Mouse (Mus musculus): ENCODE results near the gene Myom3. TPM values are rescaled to one million over a fixed set of nuclear protein-coding genes. Genes with fewer than 3 reads are reported as not detected.

Myom3 gene
- polyA plus RNA-seq, 1 experiment from 2014 or later: 1.1 TPM

- Histone ChIP-seq H3K27me3 (replicated peaks) (no peaks in the 10 kb centered on the region), H3K4me3 (no peak overlapping the region), H3K27ac (no peak overlapping the region), H3K9ac (no peak overlapping the region), H3K9me3 (no peaks in the 10 kb centered on the region), H3K36me3 (no peaks in the 10 kb centered on the region), H3K4me2 (replicated peaks) (peak overlapping the region; percentile 53), H3K4me1 (peaks cover 7% of the 10 kb centered on the region)
- ATAC-seq (ENCODE audit: low FRiP score, low read depth): 0 out of 2 replicates have a peak, but pooled peaks have one; percentile 53
- WGBS: 9% methylated on average over 19 of the region's 19 CpGs
These were observed 2.9 kb downstream of the Myom3 start for GRCm38 (mm10) chr4:135762251-135762906.

- Histone ChIP-seq H3K36me3 (no peaks in the 10 kb centered on the region), H3K9me3 (no peaks in the 10 kb centered on the region), H3K27me3 (replicated peaks) (no peaks in the 10 kb centered on the region), H3K9ac (no peak overlapping the region), H3K4me1 (peaks cover 4% of the 10 kb centered on the region), H3K4me2 (replicated peaks) (no peak overlapping the region), H3K27ac (no peak overlapping the region), H3K4me3 (no peak overlapping the region)
- ATAC-seq (ENCODE audit: low FRiP score, low read depth): no peak
- 88% methylated on average over 13 of the region's 13 CpGs for WGBS
These were observed 5.2 kb downstream of the Myom3 start for GRCm38 (mm10) chr4:135764700-135765099.

- 75% methylated on average over 8 of the region's 8 CpGs for WGBS
These were observed 6.2 kb downstream of the Myom3 start for GRCm38 (mm10) chr4:135765707-135766106.

GRCm38 (mm10) chr4:135766976-135767375 is 7.5 kb downstream of the Myom3 start:
- ATAC-seq (ENCODE audit: low FRiP score, low read depth): no peak
- Histone ChIP-seq H3K27ac (no peak overlapping the region), H3K4me2 (replicated peaks) (no peak overlapping the region), H3K4me3 (no peak overlapping the region), H3K4me1 (peaks cover 4% of the 10 kb centered on the region), H3K9ac (no peak overlapping the region), H3K27me3 (replicated peaks) (no peaks in the 10 kb centered on the region), H3K36me3 (no peaks in the 10 kb centered on the region), H3K9me3 (no peaks in the 10 kb centered on the region)
- 78% methylated on average over 3 of the region's 3 CpGs for WGBS

More at GRCm38 (mm10) chr4:135765707-135766106, 6.2 kb downstream of the Myom3 start:
- Histone ChIP-seq H3K9me3 (no peaks in the 10 kb centered on the region), H3K36me3 (no peaks in the 10 kb centered on the region), H3K4me3 (no peak overlapping the region), H3K4me2 (replicated peaks) (no peak overlapping the region), H3K27ac (no peak overlapping the region), H3K27me3 (replicated peaks) (no peaks in the 10 kb centered on the region), H3K9ac (no peak overlapping the region), H3K4me1 (peaks cover 4% of the 10 kb centered on the region)
- ATAC-seq (ENCODE audit: low FRiP score, low read depth): no peak

- ATAC-seq (ENCODE audit: low FRiP score, low read depth): no peak
- H3K4me1 ChIP-seq: no peaks in the 10 kb centered on the region
- no peaks in the 10 kb centered on the region for H3K27me3 ChIP-seq (replicated peaks)
- H3K4me2 ChIP-seq (replicated peaks): no peak overlapping the region
- no peak overlapping the region for H3K27ac ChIP-seq
- no peak overlapping the region for H3K9ac ChIP-seq
- no peak overlapping the region for H3K4me3 ChIP-seq
- no peaks in the 10 kb centered on the region for H3K9me3 ChIP-seq
- H3K36me3 ChIP-seq: no peaks in the 10 kb centered on the region
- 59% methylated on average over 14 of the region's 14 CpGs for WGBS
These were observed 9.3 kb downstream of the Myom3 start for GRCm38 (mm10) chr4:135768572-135769526.

- Histone ChIP-seq H3K9ac (no peak overlapping the region), H3K27me3 (replicated peaks) (no peaks in the 10 kb centered on the region), H3K4me2 (replicated peaks) (no peak overlapping the region), H3K4me3 (no peak overlapping the region), H3K9me3 (no peaks in the 10 kb centered on the region), H3K36me3 (no peaks in the 10 kb centered on the region), H3K27ac (no peak overlapping the region), H3K4me1 (no peaks in the 10 kb centered on the region)
- ATAC-seq (ENCODE audit: low FRiP score, low read depth): no peak
- 87% methylated on average over 18 of the region's 18 CpGs for WGBS
These were observed 11.2 kb downstream of the Myom3 start for GRCm38 (mm10) chr4:135770611-135771305.

GRCm38 (mm10) chr4:135771592-135771991 is 12.1 kb downstream of the Myom3 start:
- Histone ChIP-seq H3K4me2 (replicated peaks) (no peak overlapping the region), H3K9me3 (no peaks in the 10 kb centered on the region), H3K9ac (no peak overlapping the region), H3K36me3 (no peaks in the 10 kb centered on the region), H3K4me3 (no peak overlapping the region), H3K4me1 (no peaks in the 10 kb centered on the region), H3K27ac (no peak overlapping the region), H3K27me3 (replicated peaks) (no peaks in the 10 kb centered on the region)
- WGBS: 81% methylated on average over 6 of the region's 6 CpGs
- no peak for ATAC-seq (ENCODE audit: low FRiP score, low read depth)

GRCm38 (mm10) chr4:135772671-135773070 is 13.2 kb downstream of the Myom3 start:
- no peaks in the 10 kb centered on the region for H3K9me3 ChIP-seq
- ATAC-seq (ENCODE audit: low FRiP score, low read depth): no peak
- no peak overlapping the region for H3K4me3 ChIP-seq
- no peak overlapping the region for H3K4me2 ChIP-seq (replicated peaks)
- no peaks in the 10 kb centered on the region for H3K27me3 ChIP-seq (replicated peaks)
- H3K27ac ChIP-seq: no peak overlapping the region
- 72% methylated on average over 4 of the region's 4 CpGs for WGBS
- no peaks in the 10 kb centered on the region for H3K4me1 ChIP-seq
- H3K9ac ChIP-seq: no peak overlapping the region
- H3K36me3 ChIP-seq: no peaks in the 10 kb centered on the region

- Histone ChIP-seq H3K9ac (no peak overlapping the region), H3K9me3 (no peaks in the 10 kb centered on the region), H3K4me3 (no peak overlapping the region), H3K4me2 (replicated peaks) (no peak overlapping the region), H3K36me3 (no peaks in the 10 kb centered on the region), H3K4me1 (no peaks in the 10 kb centered on the region), H3K27me3 (replicated peaks) (no peaks in the 10 kb centered on the region), H3K27ac (no peak overlapping the region)
- no peak for ATAC-seq (ENCODE audit: low FRiP score, low read depth)
- WGBS: 72% methylated on average over 8 of the region's 8 CpGs
These were observed 15.0 kb downstream of the Myom3 start for GRCm38 (mm10) chr4:135774496-135774895.

- no peak overlapping the region for H3K27ac ChIP-seq
- no peak overlapping the region for H3K4me3 ChIP-seq
- H3K36me3 ChIP-seq: no peaks in the 10 kb centered on the region
- no peak overlapping the region for H3K4me2 ChIP-seq (replicated peaks)
- H3K9me3 ChIP-seq: no peaks in the 10 kb centered on the region
- no peaks in the 10 kb centered on the region for H3K4me1 ChIP-seq
- WGBS: 85% methylated on average over 4 of the region's 4 CpGs
- no peaks in the 10 kb centered on the region for H3K27me3 ChIP-seq (replicated peaks)
- H3K9ac ChIP-seq: no peak overlapping the region
- ATAC-seq (ENCODE audit: low FRiP score, low read depth): no peak
These were observed 17.3 kb downstream of the Myom3 start for GRCm38 (mm10) chr4:135776850-135777249.

- 73% methylated on average over 9 of the region's 9 CpGs for WGBS
- Histone ChIP-seq H3K4me2 (replicated peaks) (no peak overlapping the region), H3K27ac (no peak overlapping the region), H3K36me3 (no peaks in the 10 kb centered on the region), H3K9me3 (no peaks in the 10 kb centered on the region), H3K9ac (no peak overlapping the region), H3K27me3 (replicated peaks) (no peaks in the 10 kb centered on the region), H3K4me1 (no peaks in the 10 kb centered on the region), H3K4me3 (no peak overlapping the region)
- no peak for ATAC-seq (ENCODE audit: low FRiP score, low read depth)
These were observed 20.1 kb downstream of the Myom3 start for GRCm38 (mm10) chr4:135779661-135780060.

- H3K27me3 ChIP-seq (replicated peaks): no peaks in the 10 kb centered on the region
- no peak overlapping the region for H3K4me2 ChIP-seq (replicated peaks)
- no peaks in the 10 kb centered on the region for H3K9me3 ChIP-seq
- H3K4me1 ChIP-seq: no peaks in the 10 kb centered on the region
- no peak overlapping the region for H3K9ac ChIP-seq
- 81% methylated on average over 3 of the region's 3 CpGs for WGBS
- no peaks in the 10 kb centered on the region for H3K36me3 ChIP-seq
- H3K27ac ChIP-seq: no peak overlapping the region
- no peak for ATAC-seq (ENCODE audit: low FRiP score, low read depth)
- no peak overlapping the region for H3K4me3 ChIP-seq
These were observed 20.7 kb downstream of the Myom3 start for GRCm38 (mm10) chr4:135780255-135780654.

Data from neural tube, embryonic 12.5 days (tissue).